Mouse (Mus musculus) duodenum, adult 2 months (tissue): ENCODE measurements around the gene Myh9. TPM values are rescaled to one million over a fixed set of nuclear protein-coding genes. Genes with fewer than 3 reads are reported as not detected.

Source experiments
- polyA plus RNA-seq: library from polyadenylated mRNA; depleted of rRNA; stranded (reverse); fragments of >200 nt; gene quantifications from 2 replicates; pipeline ENCODE4 v1.2.3, GENCODE M21; 2012; ENCODE audit warnings: low replicate concordance; rRNA removed

The Myh9 gene
- polyA plus RNA-seq: 34.1 and 42.1 TPM in 2 replicates

GRCm38 (mm10) chr15:77842047-77842843, at the start of gene Myh9:
TSS of gene Myh9 (minus strand) at chr15:77842175.

GRCm38 (mm10) chr15:77756848-77757247, 85.1 kb downstream of the Myh9 start, which contains the start of gene Apol8:
TSS of gene Apol8 (minus strand) at chr15:77757003.

GRCm38 (mm10) chr15:77728739-77729138, 113.2 kb downstream of the Myh9 start, which contains the start of gene Apol9b:
TSS of gene Apol9b (plus strand) at chr15:77729039.

Other genes starting within 250 kb of the Myh9 start
- 0.06 and 0.13 TPM in 2 replicates for gene Apol10b, start 246.1 kb downstream of the Myh9 start, polyA plus RNA-seq
- gene Gm36245, start 242.9 kb downstream of the Myh9 start, polyA plus RNA-seq: not detected in 2 replicates
- not detected in 2 replicates for gene Apol11b, start 198.9 kb downstream of the Myh9 start, polyA plus RNA-seq
- 0.50 and 1.9 TPM in 2 replicates for gene Apol7e, start 143.3 kb downstream of the Myh9 start, polyA plus RNA-seq
- gene Apol9b, start 113.1 kb downstream of the Myh9 start, polyA plus RNA-seq: 3.4 and 50.9 TPM in 2 replicates
- not detected in 2 replicates for gene Apol8, start 85.2 kb downstream of the Myh9 start, polyA plus RNA-seq
- 377 and 420 TPM in 2 replicates for gene Txn2, start 86.8 kb upstream of the Myh9 start, polyA plus RNA-seq
- gene Foxred2, start 114.5 kb upstream of the Myh9 start, polyA plus RNA-seq: 0.60 and 1.4 TPM in 2 replicates
- 77.6 and 95.5 TPM in 2 replicates for gene Eif3d, start 128.6 kb upstream of the Myh9 start, polyA plus RNA-seq